Mouse (Mus musculus) spleen, postnatal 14 days (tissue): ENCODE measurements around the gene Olfr1225.
"Not testable (repeated sequence)": the region's sequence is repeated elsewhere in the genome, so short reads cannot be mapped to it uniquely, and the experiment has no call there.

Source experiments
- DNase-seq, 2 experiments: peaks; one replicate each; pipeline ENCODE4 v3.0.0; 2021 to 2022; ENCODE audit warnings: low spot score in 2 of 2

The Olfr1225 gene

DNA sequence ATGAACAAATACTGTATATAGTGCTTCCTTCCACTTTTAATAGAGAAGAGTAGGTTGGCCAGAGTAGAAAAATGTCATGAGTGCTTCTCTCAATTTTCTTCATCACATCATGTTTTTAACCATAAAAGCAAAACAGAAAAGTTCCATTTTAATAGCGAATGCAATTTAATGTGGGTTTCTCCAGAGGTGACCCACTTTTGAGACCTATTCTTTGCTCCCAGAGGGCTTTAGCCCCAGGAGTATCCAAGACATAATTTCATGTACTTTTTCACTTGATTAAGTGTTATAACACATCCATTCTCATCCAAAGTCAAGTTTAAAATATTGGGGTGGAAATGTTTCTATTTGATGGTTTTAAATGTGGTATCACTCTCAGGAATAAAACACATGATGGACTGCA is at the start of gene Olfr1225:
TSS of gene Olfr1225 (minus strand) at position 101 of the 400 bp plus-strand sequence.
- DNase-seq, result no peak

GRCm38 (mm10) chr2:89199948-89200347 is 25.5 kb upstream of the Olfr1225 start, which contains the start of gene Olfr1226:
TSS of gene Olfr1226 (minus strand) at chr2:89200048.
- DNase-seq, result no peak

DNA sequence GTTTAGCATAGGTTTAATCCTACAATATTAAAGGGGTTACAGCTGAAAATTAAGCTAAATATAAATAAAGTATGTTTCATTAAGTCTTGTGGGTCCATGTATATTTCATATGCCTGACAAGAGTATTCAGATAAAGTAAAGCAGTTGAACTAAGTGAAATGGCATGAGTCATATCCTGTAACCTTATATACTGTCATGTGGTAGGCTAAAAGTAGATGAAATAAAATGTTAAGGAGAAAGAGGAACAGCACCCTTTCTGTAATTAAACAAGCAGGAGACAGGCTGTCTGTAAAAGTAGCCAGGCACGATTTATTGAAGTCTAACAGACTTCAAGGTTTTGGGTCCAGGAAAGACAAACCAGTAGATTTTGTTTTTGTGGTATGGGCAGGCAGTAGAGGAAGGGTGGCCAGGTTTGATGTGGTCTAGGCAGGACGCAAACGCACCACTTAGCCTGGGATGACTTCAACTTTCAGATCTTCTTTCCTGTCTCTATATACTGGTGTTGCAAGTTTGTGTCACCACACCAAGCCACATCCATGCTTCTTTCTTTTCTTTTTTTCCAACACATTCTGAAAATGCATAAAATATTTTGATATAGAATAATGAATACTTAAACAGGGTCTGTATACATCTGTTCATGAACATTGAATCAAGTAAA is 22.0 kb upstream of the Olfr1225 start:
- no peak for DNase-seq

- DNase-seq, result not testable (repeated sequence)
Observed at GRCm38 (mm10) chr2:89164711-89165110, 9.8 kb downstream of the Olfr1225 start.

DNA sequence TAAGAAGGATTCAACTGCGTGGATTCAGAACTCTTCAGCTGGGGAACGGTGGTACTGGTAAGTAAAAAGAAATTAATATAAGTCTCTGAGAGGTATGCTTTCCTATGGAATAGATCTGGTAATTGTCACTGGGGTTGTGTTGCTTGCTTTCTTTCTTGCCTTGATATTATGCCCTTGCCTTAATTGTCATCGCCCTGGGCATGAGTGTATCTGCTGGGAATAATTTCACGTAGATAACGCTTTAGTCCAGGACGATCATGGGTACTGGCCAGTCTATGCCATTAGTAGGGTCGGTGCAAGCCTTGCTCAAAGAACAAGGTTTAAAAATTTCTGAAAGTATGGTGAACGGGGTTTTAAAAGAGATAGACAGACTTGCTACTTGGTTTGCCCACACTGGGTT is 10.5 kb downstream of the Olfr1225 start, which contains the start of gene Olfr1224-ps1:
TSS of gene Olfr1224-ps1 (minus strand) at position 101 of the 400 bp plus-strand sequence.
- DNase-seq, result not testable (repeated sequence)

- DNase-seq, result no peak
Observed at GRCm38 (mm10) chr2:89151460-89151859, 23.0 kb downstream of the Olfr1225 start, which contains the start of gene Olfr1223. TSS of gene Olfr1223 (minus strand) at chr2:89151560.

DNA sequence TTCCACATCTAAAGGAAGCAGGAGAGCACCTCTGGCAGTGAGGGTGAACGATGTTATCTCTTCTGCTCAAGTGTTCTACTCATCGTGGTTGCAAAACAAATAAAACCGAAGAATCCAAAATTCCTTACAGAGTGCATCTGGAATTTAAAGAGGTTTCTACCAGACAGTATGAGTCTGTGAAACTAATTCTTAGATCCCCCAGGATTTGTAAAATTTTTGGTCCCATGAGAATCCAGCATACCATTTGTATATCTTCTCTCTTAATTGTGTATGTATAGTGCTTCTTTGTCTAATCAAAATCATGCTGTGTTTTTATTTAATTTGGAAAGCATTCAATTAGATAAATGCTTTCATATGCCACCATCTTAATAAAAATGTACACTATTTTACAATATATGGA is 41.5 kb downstream of the Olfr1225 start, which contains the start of gene Olfr1222:
TSS of gene Olfr1222 (minus strand) at position 101 of the 400 bp plus-strand sequence.
- no peak for DNase-seq
